8 mouse cellular contexts compared by ENCODE assay signal in genomic region chr7:120727581-120727980, GRCm38 (mm10). TPM values are rescaled to one million over a fixed set of nuclear protein-coding genes. Genes with fewer than 3 reads are reported as not detected.
DNase-seq lines count a peak whose midpoint lies in the region; ATAC-seq and TF ChIP-seq lines count a peak whose summit lies in the region.

No protein-coding gene starts in this region.

- peaks cover 14% of the 10 kb centered on the region; the same call in 1 of the 2 replicates for H3K36me3 ChIP-seq in heart, postnatal 0 days (replicated peaks; ENCODE audit: control insufficient read depth, insufficient read depth, low read length)
- peaks cover 12% of the 10 kb centered on the region for H3K36me3 ChIP-seq in heart, embryonic 12.5 days

- H3K27me3 ChIP-seq in heart, postnatal 0 days (ENCODE audit: control insufficient read depth, insufficient read depth, low read length) = no peaks in the 10 kb centered on the region
- no peaks in the 10 kb centered on the region for H3K27me3 ChIP-seq in heart, embryonic 12.5 days (replicated peaks)

- H3K9ac ChIP-seq in heart, postnatal 0 days (replicated peaks; ENCODE audit: low read depth, low read length) = no peak overlapping the region
- H3K9ac ChIP-seq in heart, embryonic 12.5 days = no peak overlapping the region

- H3K27ac ChIP-seq in heart, postnatal 0 days (ENCODE audit: low read depth) = no peak overlapping the region
- no peak overlapping the region for H3K27ac ChIP-seq in heart, embryonic 12.5 days (ENCODE audit: poor library complexity, severe bottlenecking)

- no peak for TF ChIP-seq POLR2A in lung, adult 2 months (IDR thresholded peaks at IDR 0.05; ENCODE audit: borderline replicate concordance, extremely low read depth, low read depth, low read length)

- ATAC-seq in heart, postnatal 0 days (ENCODE audit: insufficient read depth, low read depth) = no peak
- no peak for ATAC-seq in heart, embryonic 12.5 days (ENCODE audit: insufficient number of reproducible peaks, low FRiP score)

- H3K4me3 ChIP-seq in heart, postnatal 0 days (ENCODE audit: low read depth, low read length) = no peak overlapping the region
- no peak overlapping the region for H3K4me3 ChIP-seq in heart, embryonic 12.5 days
- H3K4me3 ChIP-seq in lung, adult 2 months (replicated peaks; ENCODE audit: extremely low read depth, low read depth, low read length) = no peak overlapping the region

- no peak for TF ChIP-seq EP300 in heart, postnatal 0 days (IDR thresholded peaks at IDR 0.05; ENCODE audit: low read depth)

- no peak overlapping the region for H3K4me2 ChIP-seq in heart, postnatal 0 days (ENCODE audit: low read depth, low read length)
- no peak overlapping the region for H3K4me2 ChIP-seq in heart, embryonic 12.5 days

- no peaks in the 10 kb centered on the region for H3K9me3 ChIP-seq in heart, postnatal 0 days (replicated peaks; ENCODE audit: control insufficient read depth, low read length)
- H3K9me3 ChIP-seq in heart, embryonic 12.5 days (replicated peaks) = no peaks in the 10 kb centered on the region

- TF ChIP-seq CTCF in heart, postnatal 0 days (IDR thresholded peaks at IDR 0.05; ENCODE audit: low read depth) = peak; percentile 74
- TF ChIP-seq CTCF in lung, adult 2 months (IDR thresholded peaks at IDR 0.05; ENCODE audit: insufficient read depth, low read length) = peak; percentile 73

- no peaks in the 10 kb centered on the region for H3K4me1 ChIP-seq in heart, postnatal 0 days (ENCODE audit: control insufficient read depth, insufficient read depth)
- H3K4me1 ChIP-seq in heart, embryonic 12.5 days (replicated peaks) = peaks cover 12% of the 10 kb centered on the region
- H3K4me1 ChIP-seq in lung, adult 2 months (ENCODE audit: control insufficient read depth, insufficient read depth, low read length) = no peaks in the 10 kb centered on the region; the same call in 1 of the 2 replicates

- DNase-seq in heart, postnatal 0 days (ENCODE audit: low spot score) = no peak
- peak; percentile 70 for DNase-seq in CD4-positive helper T cell, adult 2 months (ENCODE audit: low read depth, low spot score)
- peak; percentile 47 for DNase-seq in T-cell, adult 2 months (ENCODE audit: low spot score)
- DNase-seq in forelimb bud, embryonic 11.5 days (ENCODE audit: low read depth, low spot score) = peak; percentile 20
- no peak for DNase-seq in lung, adult 2 months
- peak; percentile 57 for DNase-seq in thymus, postnatal 25 days
- no peak for DNase-seq in right cerebral cortex, postnatal 14 days

- 81% methylated on average over 3 of the region's 3 CpGs for WGBS in heart, postnatal 0 days
- 77% methylated on average over 3 of the region's 3 CpGs for WGBS in heart, embryonic 12.5 days
- 78% methylated on average over 3 of the region's 3 CpGs for WGBS in lung, adult 2 months

RNA-seq across cellular contexts. Expression of gene Vwa3a, which starts 11.5 kb away (rescaled TPM):
- total RNA-seq in heart, postnatal 0 days (2014; rRNA removed; ENCODE audit: low replicate concordance) = 0.04 and 2.2 TPM in 2 replicates
- polyA plus RNA-seq in heart, postnatal 0 days (2015; fragmentation: Nextera tagmentation; extraction: Ambion mirVana) = 0.85 and 1.1 TPM in 2 replicates
- polyA plus RNA-seq in heart, embryonic 12.5 days (2016; fragmentation: Nextera tagmentation; extraction: Ambion mirVana) = 0.98 and 1.3 TPM in 2 replicates
- polyA plus RNA-seq in lung, adult 2 months (2012; rRNA removed) = 7.0 and 7.3 TPM in 2 replicates

RNA-seq across cellular contexts. Expression of gene Mosmo, which starts 50.2 kb away (rescaled TPM):
- 17.4 and 51.1 TPM in 2 replicates for total RNA-seq in heart, postnatal 0 days (2014; rRNA removed; ENCODE audit: low replicate concordance)
- 9.9 and 11.7 TPM in 2 replicates for polyA plus RNA-seq in heart, postnatal 0 days (2015; fragmentation: Nextera tagmentation; extraction: Ambion mirVana)
- polyA plus RNA-seq in heart, embryonic 12.5 days (2016; fragmentation: Nextera tagmentation; extraction: Ambion mirVana) = 15.4 and 16.1 TPM in 2 replicates
- polyA plus RNA-seq in lung, adult 2 months (2012; rRNA removed) = 17.9 and 21.4 TPM in 2 replicates

RNA-seq across cellular contexts. Expression of gene Pdzd9, which starts 57.4 kb away (rescaled TPM):
- not detected in 2 replicates for total RNA-seq in heart, postnatal 0 days (2014; rRNA removed; ENCODE audit: low replicate concordance)
- polyA plus RNA-seq in heart, postnatal 0 days (2015; fragmentation: Nextera tagmentation; extraction: Ambion mirVana) = 0.37 and 0.44 TPM in 2 replicates
- 0.27 and 0.39 TPM in 2 replicates for polyA plus RNA-seq in heart, embryonic 12.5 days (2016; fragmentation: Nextera tagmentation; extraction: Ambion mirVana)
- not detected in 2 replicates for polyA plus RNA-seq in lung, adult 2 months (2012; rRNA removed)

Comparison
In these comparisons a context has a peak if more than half of its experiments do, and no peak if none do; other contexts are left out.
1. DNase-seq: peak in CD4-positive helper T cell, adult 2 months (single experiment), T-cell, adult 2 months (single experiment), forelimb bud, embryonic 11.5 days (single experiment) and thymus, postnatal 25 days (single experiment); none in heart, postnatal 0 days (single experiment), lung, adult 2 months (single experiment) and right cerebral cortex, postnatal 14 days (single experiment).